Mouse (Mus musculus) layer of hippocampus, postnatal 14 days (tissue): ENCODE results near the gene Mc1r. TPM values are rescaled to one million over a fixed set of nuclear protein-coding genes. Genes with fewer than 3 reads are reported as not detected.
"Not testable (repeated sequence)": the region's sequence is repeated elsewhere in the genome, so short reads cannot be mapped to it uniquely, and the experiment has no call there.

ENCODE experiments used
- DNase-seq, 2 experiments: peaks; one replicate each; pipeline ENCODE4 v3.0.0; 2021 to 2022; ENCODE audit warnings: low spot score in 2 of 2, mixed read lengths in 1 of 2
- total RNA-seq, 2 experiments: library from RNA; stranded (reverse); gene quantifications; 2 replicates each; pipeline ENCODE4 v1.2.3; 2021

The Mc1r gene
- total RNA-seq, 2 experiments from 2014 or later, result 0.10 TPM; not detected in 1

DNA sequence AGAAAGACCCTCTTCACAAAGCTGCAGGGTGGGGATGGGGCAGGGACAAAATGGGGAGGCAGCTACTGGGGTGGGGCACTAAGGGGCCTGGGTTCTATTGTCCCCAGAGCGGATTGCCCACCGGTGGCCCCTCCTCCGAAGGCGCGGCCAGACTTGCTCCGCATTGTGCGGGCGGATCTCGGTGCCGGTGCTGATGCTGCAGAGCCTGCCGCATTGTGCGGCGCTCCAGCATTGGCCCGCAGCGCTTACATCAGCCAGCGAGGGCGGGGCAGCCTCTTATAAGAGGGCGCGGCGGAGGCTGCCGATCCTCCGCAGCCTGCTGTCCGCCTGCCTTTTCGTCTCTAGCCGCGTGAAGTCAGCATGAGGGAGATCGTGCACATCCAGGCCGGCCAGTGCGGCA lies 4.3 kb downstream of the Mc1r start, which contains the start of gene Tubb3:
TSS of gene Tubb3 (plus strand) at position 179 of the 400 bp plus-strand sequence.
- DNase-seq, result peak; percentile 87 to 93

DNA sequence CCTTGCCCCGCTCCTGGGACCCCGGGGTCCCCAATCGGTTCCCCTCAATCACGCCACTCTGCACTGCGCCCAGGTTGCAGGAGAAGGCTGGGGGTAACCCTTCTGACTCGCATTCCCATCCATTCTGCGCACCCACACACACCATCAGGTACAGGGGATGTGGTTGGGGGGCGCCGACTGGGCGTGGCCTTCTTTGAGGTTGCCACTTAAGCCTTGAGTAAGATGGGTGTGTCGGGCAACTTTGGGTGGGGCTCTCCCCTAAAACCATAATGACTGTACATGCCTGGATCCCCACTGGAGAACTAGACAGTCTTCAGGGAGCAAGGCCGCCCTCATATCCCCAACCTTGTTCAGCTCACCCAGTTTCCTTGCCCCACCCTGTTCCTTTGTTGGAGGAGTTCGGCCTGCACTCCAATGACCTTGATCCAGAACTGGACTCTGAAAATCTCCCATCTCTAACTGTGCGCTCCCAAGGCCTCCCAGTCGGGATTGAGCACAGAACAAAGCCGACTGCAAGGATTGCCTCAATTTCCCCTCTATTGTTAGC lies 4.9 kb downstream of the Mc1r start:
- peak in 1 of 2 experiments; percentile 40 for DNase-seq

DNA sequence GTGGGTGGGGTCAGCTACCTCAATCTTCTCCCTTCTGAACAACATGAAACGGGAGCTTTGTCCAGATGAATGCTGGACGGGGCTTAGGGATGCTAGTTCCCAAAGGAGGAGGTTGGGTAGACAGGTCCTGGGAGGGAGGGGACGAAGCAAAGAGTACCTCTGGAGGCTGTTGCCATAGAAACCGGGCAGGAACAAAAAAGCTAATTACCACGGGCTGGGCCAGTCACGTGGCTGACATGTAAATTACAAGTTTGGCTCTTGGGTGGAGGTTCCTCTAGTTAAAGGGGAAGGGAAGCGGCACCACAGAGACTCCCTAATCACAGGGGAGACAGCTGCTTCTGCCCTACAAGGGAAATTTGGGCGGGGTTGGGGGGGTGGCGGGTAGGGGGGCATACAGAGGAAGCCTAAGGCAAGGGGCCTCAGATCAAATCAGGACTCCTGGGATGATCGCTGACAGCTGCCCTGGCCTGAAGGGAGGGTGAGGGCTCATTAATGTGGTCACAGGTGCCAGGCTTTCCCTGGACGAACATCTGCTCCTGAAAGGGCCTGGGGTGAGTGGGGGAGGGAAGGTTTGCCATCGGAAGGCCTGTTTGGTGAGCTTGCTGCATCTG lies 5.8 kb downstream of the Mc1r start:
- peak; percentile 63 to 87 for DNase-seq

DNA sequence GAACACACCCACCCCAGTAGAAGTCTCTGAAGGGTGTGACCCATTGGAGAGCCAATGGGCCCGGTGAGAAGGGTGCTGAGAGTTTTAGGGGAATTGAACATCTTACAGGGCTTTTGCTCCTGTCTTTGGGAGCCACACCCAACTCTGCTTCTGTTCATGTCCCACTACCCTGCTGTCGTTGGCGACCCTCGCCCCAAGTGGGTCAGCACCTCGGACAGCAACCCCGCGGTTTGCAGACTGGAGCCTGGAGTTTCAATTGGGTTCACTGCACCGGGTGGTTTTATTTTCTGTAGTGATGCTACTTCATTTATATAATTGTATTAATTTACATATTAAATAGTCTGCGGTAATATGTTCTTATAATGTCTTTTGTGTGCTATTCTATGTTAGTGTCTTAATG lies 7.3 kb downstream of the Mc1r start:
- no peak for DNase-seq

DNA sequence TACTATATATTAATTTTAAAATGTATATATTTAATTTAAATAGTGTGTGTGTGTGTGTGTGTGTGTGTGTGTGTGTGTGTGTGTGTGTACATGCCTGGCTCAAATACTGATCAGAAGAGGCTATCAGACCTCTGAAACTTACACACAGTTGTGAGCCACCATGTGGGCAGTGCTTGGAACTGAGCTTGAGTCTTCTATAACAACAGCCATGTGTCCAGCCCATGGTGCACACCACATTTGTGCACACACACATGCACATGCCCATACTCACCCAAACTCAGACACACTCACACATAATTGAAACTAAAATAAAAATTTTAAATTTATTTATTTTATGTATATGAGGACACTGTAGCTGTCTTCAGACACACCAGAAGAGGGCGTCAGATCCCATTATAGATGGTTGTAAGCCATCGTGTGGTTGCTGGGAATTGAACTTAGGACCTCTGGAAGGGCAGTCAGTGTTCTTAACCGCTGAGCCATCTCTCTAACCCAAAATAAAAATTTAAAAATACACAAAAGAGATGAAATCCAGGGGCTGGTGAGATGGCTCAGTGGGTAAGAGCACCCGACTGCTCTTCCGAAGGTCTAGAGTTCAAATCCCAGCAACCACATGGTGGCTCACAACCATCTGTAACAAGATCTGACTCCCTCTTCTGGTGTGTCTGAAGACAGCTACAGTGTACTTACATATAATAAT lies 8.2 kb downstream of the Mc1r start:
- DNase-seq, result not testable (repeated sequence)

DNA sequence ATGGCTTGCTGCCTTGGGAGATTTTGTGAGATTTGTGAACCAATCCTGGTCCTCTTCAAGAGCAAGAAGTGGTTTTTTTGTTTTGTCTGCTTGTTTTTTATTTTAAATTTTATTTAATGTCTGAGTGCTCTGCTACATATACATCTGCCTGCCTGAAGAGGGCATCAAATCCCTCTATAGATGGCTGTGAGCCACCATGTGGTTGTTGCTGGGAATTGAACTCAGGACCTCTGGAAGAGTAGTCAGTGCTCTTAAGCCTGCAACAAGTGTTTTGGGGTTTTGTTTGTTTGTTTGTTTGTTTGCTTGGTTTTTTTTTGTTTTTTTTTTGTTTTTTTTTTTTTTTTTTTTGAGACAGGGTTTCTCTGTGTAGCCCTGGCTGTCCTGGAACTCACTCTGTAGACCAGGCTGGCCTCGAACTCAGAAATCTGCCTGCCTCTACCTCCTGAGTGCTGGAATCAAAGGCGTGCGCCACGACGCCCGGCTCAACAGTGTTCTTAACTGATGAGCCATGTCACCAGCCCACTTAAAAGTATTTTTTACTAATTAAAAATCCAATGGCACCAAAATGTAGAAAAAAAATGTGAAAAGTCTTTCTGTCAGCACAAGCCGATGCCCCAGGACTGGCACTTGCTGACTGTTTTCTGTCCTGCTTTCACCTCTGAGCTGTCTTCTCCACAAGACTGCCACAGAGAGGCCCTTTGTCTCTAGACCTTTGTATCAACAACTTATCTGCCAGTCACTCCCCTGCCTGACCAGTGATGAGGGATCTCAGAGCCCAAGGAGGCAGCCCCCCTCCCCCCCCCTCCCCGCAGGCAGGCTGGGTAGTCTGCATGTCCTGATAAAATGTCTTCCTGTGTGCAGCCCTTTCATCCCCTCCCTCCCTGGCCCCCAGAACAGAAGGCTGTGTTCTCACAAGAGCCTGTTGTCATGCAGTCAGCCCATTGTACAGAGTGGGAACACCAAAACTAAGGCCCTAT lies 9.3 kb downstream of the Mc1r start:
- DNase-seq, result no peak

DNA sequence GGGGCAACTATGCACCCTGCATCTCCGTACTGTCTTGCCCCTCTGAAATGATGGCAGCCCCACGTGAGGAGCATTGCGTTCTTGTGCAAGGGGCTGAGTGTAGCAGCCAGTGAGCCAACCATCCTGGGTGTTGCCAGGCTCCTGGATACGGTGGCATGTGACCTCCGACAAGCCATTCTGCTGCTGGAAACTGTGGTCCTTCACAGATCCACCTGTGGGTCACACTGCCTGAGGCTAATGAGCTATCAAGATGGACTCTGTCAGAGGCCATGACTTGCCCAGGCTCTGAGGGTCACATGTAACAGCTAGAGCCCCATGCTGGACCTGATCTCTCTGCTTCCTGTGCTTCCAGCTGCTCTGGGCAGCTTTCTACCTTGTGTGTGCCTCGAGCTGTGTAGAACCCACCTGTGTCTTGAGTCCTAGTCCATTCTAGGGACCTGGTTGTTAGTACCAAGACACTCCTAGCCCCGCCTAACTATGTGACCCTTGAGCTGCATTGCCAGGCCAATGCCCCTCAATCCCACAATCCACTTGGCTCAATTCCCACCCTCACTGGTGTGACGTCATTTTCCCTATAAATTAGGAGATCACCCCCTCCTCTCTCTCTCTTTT lies 10.1 kb downstream of the Mc1r start:
- DNase-seq, result no peak

DNA sequence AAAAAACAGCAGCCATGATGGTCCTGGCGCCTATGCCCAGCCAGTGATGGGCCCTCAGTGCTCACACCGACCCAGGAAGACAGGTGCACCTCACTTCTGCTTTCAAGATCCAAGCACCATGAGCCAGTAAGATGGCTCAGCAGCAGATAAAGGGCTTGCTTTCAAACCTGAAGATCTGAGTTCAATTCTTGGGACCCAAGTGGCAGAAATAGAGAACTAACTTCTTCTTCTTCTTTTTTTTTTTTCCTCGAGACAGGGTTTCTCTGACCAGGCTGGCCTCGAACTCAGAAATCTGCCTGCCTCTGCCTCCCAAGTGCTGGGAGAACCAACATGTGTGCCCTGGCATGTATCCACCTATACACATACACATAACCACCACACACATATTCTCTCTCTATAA lies 12.8 kb downstream of the Mc1r start:
- DNase-seq, result no peak

DNA sequence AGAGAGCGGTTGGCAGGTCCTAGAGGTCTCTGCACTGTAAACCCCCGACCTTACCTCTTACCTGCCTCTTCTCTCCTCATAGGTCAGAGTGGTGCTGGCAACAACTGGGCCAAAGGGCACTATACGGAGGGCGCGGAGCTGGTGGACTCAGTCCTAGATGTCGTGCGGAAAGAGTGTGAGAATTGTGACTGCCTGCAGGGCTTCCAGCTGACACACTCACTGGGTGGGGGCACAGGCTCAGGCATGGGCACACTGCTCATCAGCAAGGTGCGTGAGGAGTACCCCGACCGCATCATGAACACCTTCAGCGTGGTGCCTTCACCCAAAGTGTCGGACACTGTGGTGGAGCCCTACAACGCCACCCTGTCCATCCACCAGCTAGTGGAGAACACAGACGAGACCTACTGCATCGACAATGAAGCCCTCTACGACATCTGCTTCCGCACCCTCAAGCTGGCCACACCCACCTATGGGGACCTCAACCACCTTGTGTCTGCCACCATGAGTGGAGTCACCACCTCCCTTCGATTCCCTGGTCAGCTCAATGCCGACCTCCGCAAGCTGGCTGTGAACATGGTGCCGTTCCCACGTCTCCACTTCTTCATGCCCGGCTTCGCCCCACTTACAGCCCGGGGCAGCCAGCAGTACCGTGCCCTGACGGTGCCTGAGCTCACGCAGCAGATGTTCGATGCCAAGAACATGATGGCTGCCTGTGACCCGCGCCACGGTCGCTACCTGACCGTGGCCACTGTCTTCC lies 13.8 kb downstream of the Mc1r start:
- DNase-seq, result no peak

DNA sequence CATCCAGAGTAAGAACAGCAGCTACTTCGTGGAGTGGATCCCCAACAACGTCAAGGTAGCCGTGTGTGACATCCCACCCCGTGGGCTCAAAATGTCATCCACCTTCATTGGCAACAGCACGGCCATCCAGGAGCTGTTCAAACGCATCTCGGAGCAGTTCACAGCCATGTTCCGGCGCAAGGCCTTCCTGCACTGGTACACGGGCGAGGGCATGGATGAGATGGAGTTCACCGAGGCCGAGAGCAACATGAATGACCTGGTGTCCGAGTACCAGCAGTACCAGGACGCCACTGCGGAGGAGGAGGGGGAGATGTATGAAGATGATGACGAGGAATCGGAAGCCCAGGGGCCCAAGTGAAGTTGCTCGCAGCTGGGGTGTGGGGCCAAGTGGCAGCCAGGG lies 14.4 kb downstream of the Mc1r start:
- no peak for DNase-seq

DNA sequence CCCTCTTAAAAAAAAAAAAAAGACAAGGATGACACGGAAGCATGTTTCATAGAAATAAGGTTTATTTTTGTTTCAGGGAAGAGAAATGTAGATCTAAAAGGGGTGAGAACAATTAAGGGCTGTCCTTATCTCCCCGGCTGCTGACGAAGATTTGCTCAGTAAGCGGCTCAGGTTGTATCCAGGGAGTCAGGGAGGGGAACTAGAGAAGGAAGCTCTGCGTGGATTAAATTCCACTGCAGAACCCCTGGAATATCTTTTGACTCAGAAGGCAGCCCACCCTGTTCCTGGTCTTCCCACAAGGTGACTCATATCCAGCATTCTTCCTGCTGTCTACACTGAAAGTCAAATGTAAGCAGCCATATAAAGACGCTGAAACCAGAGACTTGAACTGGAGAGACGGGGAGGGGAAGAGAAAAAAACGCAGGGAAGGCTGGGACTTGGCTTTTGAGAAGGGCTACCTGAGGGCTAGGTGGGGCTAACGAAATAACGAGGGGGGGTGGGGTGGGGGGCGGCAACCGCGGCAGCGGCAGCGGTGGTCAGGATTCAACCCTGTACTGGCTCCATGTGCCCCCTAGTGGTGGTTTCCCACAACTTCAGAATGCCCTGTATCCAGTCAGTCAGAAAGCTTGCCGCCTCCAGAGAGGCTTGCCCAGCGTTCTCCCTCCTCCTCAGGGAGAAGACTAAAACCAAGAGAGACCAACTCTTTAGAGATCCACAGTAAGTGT lies 15.3 kb downstream of the Mc1r start:
- peak; percentile 63 to 83 for DNase-seq

DNA sequence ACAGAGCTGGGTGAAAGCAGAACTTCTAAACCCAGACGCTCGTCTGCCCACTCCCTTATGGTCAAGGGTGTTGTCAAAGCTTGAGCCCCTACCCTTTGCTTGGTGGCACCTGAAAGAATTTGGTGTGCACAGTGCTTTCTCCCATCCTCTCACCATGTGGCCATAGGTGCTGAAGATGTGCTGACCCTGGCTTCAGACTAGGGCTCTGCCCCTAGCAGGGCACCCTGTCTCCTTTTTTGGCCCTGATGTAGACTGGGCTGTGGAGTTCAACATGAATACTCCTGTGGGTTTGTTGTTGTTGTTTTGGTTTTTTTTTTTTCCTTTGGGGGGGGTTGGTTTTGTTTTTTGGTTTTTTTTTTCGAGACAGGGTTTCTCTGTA lies 15.9 kb downstream of the Mc1r start:
- DNase-seq, result no peak

DNA sequence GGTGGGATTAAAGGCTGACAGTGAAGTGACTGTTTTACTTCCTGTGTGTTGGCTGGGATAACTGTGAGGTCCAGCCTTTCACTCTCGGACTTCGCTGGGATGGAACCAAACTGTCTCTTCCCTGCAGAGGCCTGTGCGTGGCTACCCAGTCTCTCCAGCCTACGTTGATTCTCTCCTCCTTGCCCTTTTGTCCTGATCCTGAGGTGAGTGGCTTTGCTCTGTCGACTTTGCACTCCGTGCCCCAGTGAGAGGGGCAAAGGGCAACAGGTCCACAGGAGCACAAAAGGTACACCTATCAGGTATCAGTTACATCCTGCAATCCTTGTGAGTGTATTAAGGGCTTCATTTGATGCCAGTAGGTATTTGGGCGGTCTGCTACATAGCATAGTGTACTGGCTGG lies 16.5 kb downstream of the Mc1r start, which contains the start of gene Def8:
TSS of gene Def8 (plus strand) at position 87 of the 400 bp plus-strand sequence.
- no peak for DNase-seq

DNA sequence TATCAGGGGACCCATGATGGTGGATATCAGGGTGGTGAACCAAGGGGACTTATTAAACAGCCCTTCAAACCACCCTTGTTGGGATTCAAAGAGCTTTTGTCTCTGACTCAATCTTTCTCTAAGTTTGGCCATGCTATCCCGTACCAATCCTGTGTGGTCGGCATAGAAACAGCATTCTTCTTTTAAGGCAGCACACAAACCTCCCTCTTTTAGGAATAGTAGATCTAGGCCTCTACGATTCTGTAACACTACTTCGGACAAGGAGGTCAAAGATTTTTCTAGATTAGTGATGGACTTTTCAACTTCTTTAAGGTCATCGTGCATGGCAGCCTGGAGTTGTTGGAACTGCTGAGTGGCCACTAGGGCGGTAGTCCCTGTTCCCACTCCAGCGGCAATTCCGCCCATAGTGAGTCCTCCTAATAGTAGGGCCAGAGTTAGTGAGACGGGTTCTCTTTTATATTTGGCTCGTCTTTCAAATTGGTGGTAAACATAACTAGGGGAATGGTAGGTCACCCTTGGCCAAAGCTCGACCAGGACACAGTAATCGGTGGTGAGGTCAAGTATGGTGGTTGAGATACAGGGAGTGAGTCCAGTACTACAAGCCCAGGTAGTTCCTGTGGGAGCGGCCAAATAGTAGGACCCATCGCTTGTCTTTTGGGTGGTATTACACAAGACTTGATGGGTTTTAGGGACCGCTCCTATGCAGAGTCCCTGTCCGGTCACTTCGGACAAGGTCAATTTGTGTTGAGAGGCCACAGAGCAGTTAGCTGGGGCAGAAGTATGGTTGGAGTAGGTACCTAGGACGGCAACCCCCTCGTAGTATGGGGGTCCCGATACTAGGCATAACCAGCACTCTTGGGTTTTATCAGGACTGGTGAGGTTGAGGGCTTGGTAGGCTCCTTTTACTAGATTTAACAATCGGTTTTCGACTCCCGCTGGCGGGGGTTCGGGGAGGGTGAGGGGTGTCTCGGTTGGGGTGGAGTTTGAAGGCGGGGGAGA lies 19.9 kb downstream of the Mc1r start:
- no peak for DNase-seq

DNA sequence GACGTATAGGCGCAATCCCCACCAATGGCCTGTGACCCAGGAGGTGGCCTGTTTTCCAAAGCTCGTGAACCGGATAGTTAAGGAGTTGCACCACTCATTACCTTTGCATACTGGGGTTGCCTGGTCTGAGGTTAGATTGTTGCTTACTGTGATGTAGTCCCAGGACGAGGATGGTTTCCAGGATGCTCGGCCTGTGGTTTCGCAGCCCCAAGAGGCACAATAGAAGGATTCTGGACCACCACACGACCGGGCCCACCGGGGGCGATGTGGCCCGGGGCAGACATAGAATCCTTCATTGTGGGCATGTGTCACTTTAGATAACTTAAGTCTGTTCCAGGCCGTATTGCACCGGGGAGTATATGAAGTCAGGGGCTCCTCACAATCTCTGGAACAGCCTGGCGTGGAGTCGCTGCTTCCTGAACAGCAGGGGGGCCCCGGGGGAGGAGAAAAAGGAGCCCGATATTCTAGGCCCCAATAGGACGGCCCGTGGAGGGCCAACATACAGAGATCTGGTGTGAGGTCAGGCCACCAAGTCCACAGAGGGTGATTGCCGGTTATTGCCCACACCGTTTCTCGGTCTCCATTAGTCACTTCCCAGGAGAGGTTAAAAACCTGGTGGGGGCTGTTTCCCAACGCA lies 20.9 kb downstream of the Mc1r start:
- DNase-seq, result no peak

DNA sequence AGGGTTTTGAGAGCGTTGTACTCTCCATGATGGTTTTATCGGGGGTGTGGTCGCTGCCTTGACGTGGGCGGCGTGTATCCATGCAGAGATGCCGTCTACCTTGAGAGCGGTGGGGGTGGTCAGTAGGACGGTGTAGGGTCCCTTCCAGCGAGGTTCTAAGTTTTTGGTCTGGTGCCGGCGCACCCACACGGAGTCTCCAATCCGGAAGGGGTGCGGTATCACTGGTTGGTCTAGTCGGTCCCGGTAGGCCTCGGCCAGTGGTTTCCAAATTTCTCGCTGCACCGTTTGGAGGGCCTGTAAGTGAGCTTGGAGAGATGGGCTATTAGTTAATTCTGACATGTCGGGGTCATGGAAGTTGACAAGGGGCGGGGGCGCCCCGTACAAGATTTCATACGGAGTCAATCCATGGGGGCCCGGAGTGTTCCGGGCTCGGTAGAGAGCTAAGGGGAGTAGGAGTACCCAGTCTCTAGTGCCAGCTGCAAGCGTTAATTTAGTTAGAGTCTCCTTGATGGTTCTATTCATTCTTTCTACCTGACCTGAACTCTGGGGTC lies 21.5 kb downstream of the Mc1r start:
- DNase-seq, result no peak

DNA sequence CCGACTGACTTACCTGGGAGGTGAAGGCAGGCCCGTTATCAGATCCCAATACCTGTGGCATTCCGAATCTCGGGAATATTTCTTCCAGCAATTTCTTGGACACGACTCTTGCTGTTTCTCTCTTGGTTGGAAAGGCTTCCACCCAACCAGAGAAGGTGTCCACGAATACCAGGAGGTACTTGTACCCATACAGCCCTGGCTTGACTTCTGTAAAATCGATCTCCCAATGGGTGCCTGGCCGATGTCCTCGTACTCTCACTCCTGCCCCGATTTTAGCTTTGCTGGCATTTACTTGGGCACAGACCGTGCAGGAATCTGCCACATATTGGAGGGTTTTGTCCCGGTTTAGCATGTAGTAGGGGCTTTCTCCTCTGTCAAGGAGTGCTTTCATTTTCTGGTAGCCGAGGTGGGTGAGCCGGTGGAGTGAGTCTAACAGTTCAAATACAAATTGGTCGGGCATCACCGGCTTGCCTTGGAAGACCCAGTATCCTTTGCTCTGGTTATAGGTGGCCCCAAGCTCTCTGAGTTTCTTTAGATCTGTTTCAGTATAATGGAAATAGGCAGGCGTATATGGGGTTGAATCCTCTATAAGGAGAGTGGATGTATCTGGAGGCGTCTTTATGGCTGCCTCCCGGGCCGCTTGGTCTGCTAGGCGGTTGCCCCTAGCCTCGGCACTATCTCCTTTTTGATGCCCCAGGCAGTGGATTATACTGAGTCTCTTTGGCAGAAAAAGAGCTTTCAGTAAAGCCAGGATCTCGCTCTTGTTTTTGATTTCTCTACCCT lies 22.2 kb downstream of the Mc1r start:
- no peak for DNase-seq
